Mouse (Mus musculus) liver, embryonic 14.5 days (tissue): Measurements from ENCODE around the gene Opcml. TPM values are rescaled to one million over a fixed set of nuclear protein-coding genes. Genes with fewer than 3 reads are reported as not detected.

Experiments used
- ATAC-seq: fragments of 200-750 bp; cut with Nextera tagmentation; 2 replicates; pipeline ENCODE4 v1.8.0; 2017; ENCODE audit warnings: moderate number of reproducible peaks, mild to moderate bottlenecking, moderate library complexity; ENCODE audit not compliant: insufficient read depth
- DNase-seq, 3 experiments: peaks; one replicate each; pipeline ENCODE4 v3.0.0-alpha.2; 2012 to 2013; ENCODE audit warnings: low read depth in 3 of 3, low spot score in 3 of 3
- H3K27ac ChIP-seq: fragments of 300-500 bp; sonication (generic); 2 replicates; pipeline ENCODE4 v1.5.1; 2014; ENCODE audit warnings: moderate library complexity, mild to moderate bottlenecking, control low read depth, inconsistent platforms
- H3K27me3 ChIP-seq: fragments of 300-500 bp; sonication (generic); 2 replicates; pipeline ENCODE4 v1.6.1; 2014; ENCODE audit warnings: mild to moderate bottlenecking, low read length, moderate library complexity; ENCODE audit not compliant: control insufficient read depth, insufficient read depth
- H3K36me3 ChIP-seq: fragments of 300-500 bp; sonication (generic); replicated peaks from 2 replicates; pipeline ENCODE4 v1.6.1; 2014; ENCODE audit warnings: low read depth; ENCODE audit not compliant: control insufficient read depth, insufficient read depth
- H3K4me1 ChIP-seq, 2 experiments: fragments of 200-500 bp in 1 of 2; fragments of 300-500 bp in 1 of 2; sonication (generic) in 1 of 2; replicated peaks; 2 replicates each; pipeline ENCODE4 v1.6.1; 2012 to 2014; ENCODE audit warnings: antibody characterized with exemption in 1 of 2, inconsistent platforms in 1 of 2, low read length in 1 of 2; ENCODE audit not compliant: control insufficient read depth in 2 of 2, insufficient read depth in 2 of 2
- H3K4me2 ChIP-seq: fragments of 300-500 bp; sonication (generic); 2 replicates; pipeline ENCODE4 v1.6.1; 2014; ENCODE audit warnings: low read depth, mild to moderate bottlenecking, control low read depth, moderate library complexity
- H3K4me3 ChIP-seq, 2 experiments: fragments of 200-500 bp in 1 of 2; fragments of 300-500 bp in 1 of 2; sonication (generic) in 1 of 2; 2 replicates each; pipeline ENCODE4 v1.5.1; 2012 to 2014; ENCODE audit warnings: low read depth in 2 of 2, low read length in 2 of 2, mild to moderate bottlenecking in 2 of 2, control low read depth in 1 of 2, inconsistent platforms in 1 of 2, moderate library complexity in 1 of 2; ENCODE audit not compliant: insufficient read depth in 1 of 2
- H3K9ac ChIP-seq: fragments of 300-500 bp; sonication (generic); replicated peaks from 2 replicates; pipeline ENCODE4 v1.6.1; 2014; ENCODE audit warnings: mild to moderate bottlenecking, control low read depth, moderate library complexity
- H3K9me3 ChIP-seq: fragments of 300-500 bp; sonication (generic); 2 replicates; pipeline ENCODE4 v1.6.1; 2016; ENCODE audit warnings: low read length, mixed read lengths; ENCODE audit not compliant: control insufficient read depth
- CTCF ChIP-seq: IDR thresholded peaks from 2 replicates; pipeline ENCODE4 v1.5.1; 2016; ENCODE audit warnings: antibody characterized with exemption, low read depth, control low read depth
- EP300 ChIP-seq: IDR thresholded peaks from 2 replicates; pipeline ENCODE4 v1.6.1; 2016; ENCODE audit warnings: antibody characterized with exemption, low read depth
- WGBS: fragments of 180-500 bp; shearing (Covaris S2); extraction: QIAGEN DNeasy Blood & Tissue Kit; methylation state at CpG from one replicate; pipeline ENCODE4 v1.1.7; 2014; ENCODE audit not compliant: insufficient replicate concordance; 5-methylcytosine and 5-hydroxymethylcytosine counted together
- polyA plus RNA-seq, 2 experiments: library from polyadenylated mRNA; depleted of rRNA in 1 of 2; stranded (reverse) in 1 of 2; unstranded in 1 of 2; fragments of >200 nt; fragmentation: Nextera tagmentation in 1 of 2; extraction: Ambion mirVana in 1 of 2; gene quantifications; 2 replicates each; pipeline versions ENCODE4 v1.2.1 to v1.2.3; 2012 to 2014

Opcml gene
- polyA plus RNA-seq, 2 experiments: 0.03 TPM; not detected in 1

GRCm38 (mm10) chr9:28681252-28682037, 890.9 kb downstream of the Opcml start:
- H3K9me3 ChIP-seq: no peaks in the 10 kb centered on the region

DNA sequence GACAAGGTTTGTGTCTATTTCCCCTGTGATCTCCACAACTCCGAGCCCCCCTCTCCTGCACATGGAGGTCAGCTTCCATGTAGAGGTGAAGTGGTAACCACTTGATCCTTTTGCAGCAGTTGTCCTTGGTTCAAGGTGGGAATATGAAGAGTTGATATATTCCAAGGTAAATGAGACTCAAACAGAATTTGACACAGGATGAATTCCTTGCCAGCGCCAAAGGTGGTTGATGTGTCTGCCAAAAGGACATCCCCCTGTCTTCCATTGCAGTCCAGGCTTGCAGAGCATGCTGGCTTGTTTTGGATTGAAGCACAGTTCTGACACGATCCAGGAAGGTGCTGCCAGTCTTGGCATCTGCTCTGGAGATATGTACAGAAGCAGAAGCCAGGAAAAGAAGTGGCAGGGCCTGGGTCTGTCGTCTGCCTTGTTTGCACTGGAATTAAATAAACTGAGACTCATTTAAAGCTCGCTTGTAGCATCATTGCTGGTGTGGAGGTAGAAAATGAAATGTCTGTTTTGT, 893.4 kb downstream of the Opcml start:
- DNase-seq: no peak
- no peaks in the 10 kb centered on the region for H3K36me3 ChIP-seq
- no peaks in the 10 kb centered on the region for H3K4me1 ChIP-seq
- no peak overlapping the region for H3K9ac ChIP-seq
- H3K4me2 ChIP-seq: no peak overlapping the region
- 44% methylated on average over 5 of the region's 5 CpGs for WGBS
- H3K9me3 ChIP-seq: no peaks in the 10 kb centered on the region
- no peaks in the 10 kb centered on the region for H3K27me3 ChIP-seq
- no peak for TF ChIP-seq EP300
- TF ChIP-seq CTCF: no peak
- ATAC-seq: no peak
- no peak overlapping the region for H3K27ac ChIP-seq
- no peak overlapping the region for H3K4me3 ChIP-seq

More at GRCm38 (mm10) chr9:28681252-28682037, 890.9 kb downstream of the Opcml start:
- ATAC-seq: no peak
- Histone ChIP-seq H3K4me2 (no peak overlapping the region), H3K4me1 (no peaks in the 10 kb centered on the region), H3K27ac (no peak overlapping the region), H3K27me3 (no peaks in the 10 kb centered on the region), H3K4me3 (no peak overlapping the region), H3K36me3 (no peaks in the 10 kb centered on the region), H3K9ac (no peak overlapping the region)
- DNase-seq: no peak
- WGBS: 51% methylated on average over 6 of the region's 6 CpGs
- no peak for TF ChIP-seq EP300
- no peak for TF ChIP-seq CTCF

DNA sequence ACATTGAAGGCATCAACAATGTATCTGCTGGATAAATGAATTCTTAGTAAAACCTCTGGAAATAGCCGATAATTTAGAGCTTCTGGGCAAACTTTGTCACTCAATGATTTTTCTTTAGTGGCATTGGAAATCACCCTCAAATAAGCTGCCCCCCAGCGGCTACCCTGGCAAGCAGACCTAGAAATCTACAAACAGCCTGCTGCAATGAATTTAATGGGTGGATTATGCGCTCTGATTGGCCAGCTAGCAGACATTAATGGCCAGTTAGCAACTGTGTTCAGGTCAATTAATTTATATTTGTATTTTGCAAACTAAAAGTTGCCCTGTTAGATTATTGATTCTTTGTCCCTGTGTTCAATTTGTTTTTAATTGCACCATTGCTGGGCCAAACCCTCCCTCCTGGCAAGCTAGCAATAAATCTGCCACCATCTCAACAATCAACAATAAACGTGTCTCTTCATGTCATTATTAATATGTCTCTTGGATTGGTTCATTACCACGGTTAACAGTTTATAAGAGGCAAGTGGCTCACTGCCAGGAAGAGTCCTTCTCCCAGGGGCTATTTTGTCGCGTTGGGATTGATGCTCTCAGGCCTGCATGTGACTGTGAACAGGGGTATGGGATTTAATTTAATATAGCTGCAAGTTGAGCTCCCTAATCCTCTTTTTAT, 896.5 kb downstream of the Opcml start:
- Histone ChIP-seq H3K36me3 (no peaks in the 10 kb centered on the region), H3K9ac (no peak overlapping the region), H3K4me2 (no peak overlapping the region), H3K4me1 (no peaks in the 10 kb centered on the region), H3K4me3 (no peak overlapping the region), H3K27me3 (no peaks in the 10 kb centered on the region), H3K9me3 (no peaks in the 10 kb centered on the region), H3K27ac (no peak overlapping the region)
- TF ChIP-seq EP300 (no peak), CTCF (no peak)
- ATAC-seq (no peak), DNase-seq (no peak)
- WGBS: 53% methylated on average over 7 of the region's 7 CpGs

- Histone ChIP-seq H3K4me2 (no peak overlapping the region), H3K4me3 (no peak overlapping the region), H3K4me1 (no peaks in the 10 kb centered on the region), H3K9me3 (no peaks in the 10 kb centered on the region), H3K27me3 (no peaks in the 10 kb centered on the region), H3K9ac (no peak overlapping the region), H3K27ac (no peak overlapping the region), H3K36me3 (no peaks in the 10 kb centered on the region)
- no peak for ATAC-seq
- WGBS: 36% methylated on average over 2 of the region's 2 CpGs
- no peak for DNase-seq
- TF ChIP-seq EP300 (no peak), CTCF (no peak)
Observed at GRCm38 (mm10) chr9:28690134-28690533, 899.6 kb downstream of the Opcml start.

- TF ChIP-seq EP300 (no peak), CTCF (no peak)
- ATAC-seq: no peak
- WGBS: 48% methylated on average over 4 of the region's 4 CpGs
- no peaks in the 10 kb centered on the region for H3K27me3 ChIP-seq
- H3K9me3 ChIP-seq: no peaks in the 10 kb centered on the region
- no peak overlapping the region for H3K9ac ChIP-seq
- no peak overlapping the region for H3K27ac ChIP-seq
- H3K4me1 ChIP-seq: no peaks in the 10 kb centered on the region
- no peak overlapping the region for H3K4me3 ChIP-seq
- H3K36me3 ChIP-seq: no peaks in the 10 kb centered on the region
- no peak overlapping the region for H3K4me2 ChIP-seq
- no peak for DNase-seq
Observed at GRCm38 (mm10) chr9:28705796-28706195, 915.2 kb downstream of the Opcml start.
